Mouse (Mus musculus) forebrain, embryonic 11.5 days (tissue): ENCODE data around the gene Uaca. TPM values are rescaled to one million over a fixed set of nuclear protein-coding genes. Genes with fewer than 3 reads are reported as not detected.
A peak's percentile ranks its signal among the peaks of the same experiment; 100 is the strongest.

ENCODE experiments used
- ATAC-seq: fragments of 200-750 bp; cut with Nextera tagmentation; replicated peaks from 2 replicates; pipeline ENCODE4 v1.8.0; 2017; ENCODE audit warnings: moderate TSS enrichment; ENCODE audit not compliant: low FRiP score
- DNase-seq: peaks from one replicate; pipeline ENCODE4 v3.0.0-alpha.2; 2017; ENCODE audit warnings: low spot score
- H3K27ac ChIP-seq: fragments of 300-500 bp; sonication (generic); 2 replicates; pipeline ENCODE4 v1.5.1; 2014; ENCODE audit warnings: low read depth, low read length
- H3K27me3 ChIP-seq: fragments of 300-500 bp; sonication (generic); 2 replicates; pipeline ENCODE4 v1.6.1; 2014; ENCODE audit warnings: mild to moderate bottlenecking, low read length, mixed read lengths; ENCODE audit not compliant: control insufficient read depth, insufficient read depth
- H3K36me3 ChIP-seq: fragments of 300-500 bp; sonication (generic); 2 replicates; pipeline ENCODE4 v1.6.1; 2014; ENCODE audit warnings: mild to moderate bottlenecking, low read length, moderate library complexity, mixed read lengths; ENCODE audit not compliant: control insufficient read depth, insufficient read depth
- H3K4me1 ChIP-seq: fragments of 300-500 bp; sonication (generic); replicated peaks from 2 replicates; pipeline ENCODE4 v1.6.1; 2014; ENCODE audit warnings: low read length, mixed read lengths; ENCODE audit not compliant: control insufficient read depth, insufficient read depth
- H3K4me2 ChIP-seq: fragments of 300-500 bp; sonication (generic); 2 replicates; pipeline ENCODE4 v1.6.1; 2014; ENCODE audit warnings: low read depth, mild to moderate bottlenecking, low read length, moderate library complexity, mixed read lengths; ENCODE audit not compliant: severe bottlenecking
- H3K4me3 ChIP-seq: fragments of 300-500 bp; sonication (generic); 2 replicates; pipeline ENCODE4 v1.5.1; 2014; ENCODE audit warnings: low read depth, low read length
- H3K9ac ChIP-seq: fragments of 300-500 bp; sonication (generic); 2 replicates; pipeline ENCODE4 v1.6.1; 2014; ENCODE audit warnings: low read length
- H3K9me3 ChIP-seq: fragments of 300-500 bp; sonication (generic); 2 replicates; pipeline ENCODE4 v1.6.1; 2016; ENCODE audit warnings: low read length, mixed read lengths; ENCODE audit not compliant: control insufficient read depth
- WGBS: fragments of 180-500 bp; shearing (Covaris S2); extraction: QIAGEN DNeasy Blood & Tissue Kit; methylation state at CpG from one replicate; pipeline ENCODE4 v1.1.7; 2014; 5-methylcytosine and 5-hydroxymethylcytosine counted together
- polyA plus RNA-seq: library from polyadenylated mRNA; unstranded; fragments of >200 nt; fragmentation: Nextera tagmentation; extraction: Ambion mirVana; gene quantifications from 2 replicates; pipeline ENCODE4 v1.2.1, GENCODE M21; 2014

Gene Uaca
- polyA plus RNA-seq, 1 experiment from 2014 or later, result 25.2 TPM

DNA sequence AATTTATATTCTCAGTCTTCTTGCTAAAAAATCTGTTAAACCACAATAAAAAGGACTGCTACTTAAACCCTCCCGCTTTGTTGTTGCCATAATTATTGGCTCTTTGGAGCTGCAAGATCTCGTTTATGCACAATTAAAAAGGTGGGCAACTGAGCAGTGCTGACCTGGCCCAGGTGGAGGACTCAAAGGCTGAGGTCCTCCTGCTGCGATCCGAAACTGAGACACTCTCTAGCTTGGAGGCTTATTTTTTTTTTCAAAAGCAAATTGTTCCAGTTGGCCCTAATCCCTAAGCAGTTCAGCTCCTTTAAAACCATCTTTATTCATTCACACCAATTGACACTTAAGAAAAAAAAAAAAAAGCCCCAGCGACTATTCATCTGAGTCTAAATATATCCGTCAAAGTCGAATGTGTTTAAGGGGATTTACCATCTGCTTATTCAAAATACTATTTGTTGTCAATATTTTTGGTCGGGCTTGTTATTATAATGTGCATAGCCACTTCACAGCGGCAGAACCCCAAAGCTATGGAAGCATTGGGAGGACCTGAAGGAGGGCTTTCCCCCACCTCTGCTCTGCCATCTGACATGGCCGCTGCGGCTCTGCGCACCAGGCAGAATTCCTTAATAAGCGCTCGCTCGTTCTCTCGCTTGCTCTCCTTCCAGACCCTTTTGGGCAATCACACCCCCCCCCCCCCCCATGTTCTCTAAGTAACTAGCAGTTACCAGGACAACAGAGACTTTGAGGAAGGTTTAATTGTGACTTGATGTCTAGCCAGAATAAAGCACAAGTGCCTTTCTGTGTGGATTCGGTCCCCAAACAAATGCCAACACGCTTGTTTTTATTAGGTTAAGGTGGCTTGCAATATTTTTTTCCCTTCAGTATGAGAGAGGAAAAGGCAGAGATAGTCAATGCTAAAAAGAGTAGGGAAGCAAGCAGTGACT lies 92.4 kb downstream of the Uaca start:
- DNase-seq (peak; percentile 80), ATAC-seq (peak; percentile 60; the same call in 1 of the 2 replicates)
- Histone ChIP-seq H3K36me3 (no peaks in the 10 kb centered on the region), H3K9ac (no peak overlapping the region), H3K9me3 (no peaks in the 10 kb centered on the region), H3K4me1 (peaks cover 15% of the 10 kb centered on the region; the same call in 1 of the 2 replicates), H3K27me3 (peaks cover 15% of the 10 kb centered on the region; the same call in 1 of the 2 replicates), H3K4me2 (peak overlapping the region; percentile 28; the same call in 1 of the 2 replicates), H3K4me3 (no peak overlapping the region), H3K27ac (0 out of 2 replicates have a peak overlapping the region, but pooled peaks have one; percentile 42)
- WGBS, result 22% methylated on average over 18 of the region's 18 CpGs

GRCm38 (mm10) chr9:60887389-60887811 lies 93.1 kb downstream of the Uaca start:
- Histone ChIP-seq H3K27me3 (peaks cover 15% of the 10 kb centered on the region; the same call in 1 of the 2 replicates), H3K27ac (0 out of 2 replicates have a peak overlapping the region, but pooled peaks have one; percentile 18)

DNA sequence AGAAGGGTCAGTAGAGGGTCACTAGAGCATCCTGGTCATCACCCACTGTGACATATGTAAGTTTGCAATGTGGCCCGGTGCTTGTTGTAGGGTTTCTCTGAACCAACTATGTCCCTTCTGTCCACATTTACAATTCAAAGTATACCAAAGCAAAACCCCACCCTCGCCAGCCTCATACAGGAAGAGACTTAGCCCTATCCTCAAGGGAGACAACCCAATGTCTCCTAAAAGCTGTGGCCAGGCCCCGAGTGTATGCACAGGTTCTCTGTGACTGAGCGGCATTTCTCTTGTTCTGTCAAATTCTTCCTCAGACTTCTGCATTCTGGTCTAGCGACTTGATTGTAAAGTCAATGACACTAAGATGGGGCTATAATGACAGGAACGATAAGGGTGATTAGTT lies 99.2 kb downstream of the Uaca start:
- ATAC-seq, result no peak
- Histone ChIP-seq H3K4me2 (no peak overlapping the region), H3K9me3 (no peaks in the 10 kb centered on the region), H3K27me3 (peaks cover 10% of the 10 kb centered on the region; the same call in 1 of the 2 replicates), H3K4me3 (no peak overlapping the region), H3K36me3 (no peaks in the 10 kb centered on the region), H3K27ac (no peak overlapping the region), H3K9ac (no peak overlapping the region), H3K4me1 (no peaks in the 10 kb centered on the region)
- 90% methylated on average over 6 of the region's 6 CpGs for WGBS
- no peak for DNase-seq

More at GRCm38 (mm10) chr9:60887389-60887811, 93.1 kb downstream of the Uaca start:
- Histone ChIP-seq H3K4me2 (peak overlapping the region; percentile 28; the same call in 1 of the 2 replicates), H3K9ac (no peak overlapping the region), H3K9me3 (no peaks in the 10 kb centered on the region), H3K4me1 (peaks cover 15% of the 10 kb centered on the region; the same call in 1 of the 2 replicates), H3K36me3 (no peaks in the 10 kb centered on the region), H3K4me3 (no peak overlapping the region)
- ATAC-seq (no peak), DNase-seq (no peak)
- WGBS, result 54% methylated on average over 9 of the region's 9 CpGs

GRCm38 (mm10) chr9:60895486-60896110 lies 101.3 kb downstream of the Uaca start:
- no peak overlapping the region for H3K4me3 ChIP-seq
- peak; percentile 78 for DNase-seq
- no peaks in the 10 kb centered on the region for H3K36me3 ChIP-seq
- ATAC-seq, result 0 out of 2 replicates have a peak, but pooled peaks have one; percentile 39
- H3K9me3 ChIP-seq, result no peaks in the 10 kb centered on the region
- H3K4me2 ChIP-seq, result no peak overlapping the region
- no peak overlapping the region for H3K9ac ChIP-seq
- no peak overlapping the region for H3K27ac ChIP-seq
- WGBS, result 69% methylated on average over 8 of the region's 8 CpGs
- no peaks in the 10 kb centered on the region for H3K4me1 ChIP-seq
- H3K27me3 ChIP-seq, result no peaks in the 10 kb centered on the region

DNA sequence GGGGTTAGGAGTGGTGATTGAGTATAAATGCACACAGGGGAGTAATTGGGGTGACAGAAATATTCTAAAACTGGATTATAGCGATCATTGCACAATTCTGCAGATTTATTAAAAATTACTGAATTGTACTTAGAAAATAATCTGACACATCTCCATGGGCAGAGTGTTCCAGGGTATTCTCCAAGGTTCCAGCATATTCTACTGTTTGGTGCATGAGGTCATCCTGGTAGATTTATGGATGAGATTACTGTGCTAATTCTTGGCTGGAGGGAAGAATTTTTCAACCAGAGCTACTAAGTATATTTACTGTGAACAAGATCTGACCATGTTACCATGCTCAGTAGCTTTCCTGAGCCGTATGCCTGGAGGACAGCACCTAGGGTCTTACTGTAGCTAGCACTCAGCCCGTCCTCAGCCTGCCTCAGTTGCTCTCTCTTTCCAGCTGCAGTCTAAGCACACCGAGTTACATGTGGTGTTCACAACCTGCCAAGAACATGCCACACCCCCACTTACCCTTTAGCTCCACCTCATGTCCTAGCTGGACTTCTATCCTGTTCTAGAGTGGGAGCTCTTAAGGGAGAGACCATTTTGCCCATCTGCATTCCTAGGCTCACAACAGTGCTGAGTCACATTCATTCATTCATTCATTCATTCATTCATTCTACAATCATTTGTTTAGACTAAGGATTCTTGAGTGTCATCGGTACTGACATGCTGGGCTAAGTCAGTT lies 104.1 kb downstream of the Uaca start:
- no peaks in the 10 kb centered on the region for H3K9me3 ChIP-seq
- no peak overlapping the region for H3K4me3 ChIP-seq
- no peak overlapping the region for H3K27ac ChIP-seq
- no peak overlapping the region for H3K4me2 ChIP-seq
- ATAC-seq (no peak), DNase-seq (no peak)
- WGBS, result 89% methylated on average over 5 of the region's 5 CpGs
- no peaks in the 10 kb centered on the region for H3K27me3 ChIP-seq
- H3K4me1 ChIP-seq, result no peaks in the 10 kb centered on the region
- H3K36me3 ChIP-seq, result no peaks in the 10 kb centered on the region
- no peak overlapping the region for H3K9ac ChIP-seq

GRCm38 (mm10) chr9:60899201-60899600 lies 104.9 kb downstream of the Uaca start:
- Histone ChIP-seq H3K9ac (no peak overlapping the region), H3K4me1 (no peaks in the 10 kb centered on the region), H3K27ac (no peak overlapping the region), H3K36me3 (no peaks in the 10 kb centered on the region), H3K9me3 (no peaks in the 10 kb centered on the region), H3K4me3 (no peak overlapping the region), H3K27me3 (no peaks in the 10 kb centered on the region), H3K4me2 (no peak overlapping the region)
- 55% methylated on average over 4 of the region's 4 CpGs for WGBS
- DNase-seq (no peak), ATAC-seq (no peak)

GRCm38 (mm10) chr9:60899797-60900459 lies 105.6 kb downstream of the Uaca start:
- WGBS, result 81% methylated on average over 3 of the region's 3 CpGs
- DNase-seq, result no peak

GRCm38 (mm10) chr9:60912266-60912665 lies 117.9 kb downstream of the Uaca start:
- Histone ChIP-seq H3K4me3 (no peak overlapping the region), H3K27ac (no peak overlapping the region), H3K9ac (no peak overlapping the region), H3K9me3 (no peaks in the 10 kb centered on the region), H3K4me2 (no peak overlapping the region), H3K36me3 (no peaks in the 10 kb centered on the region), H3K4me1 (no peaks in the 10 kb centered on the region), H3K27me3 (no peaks in the 10 kb centered on the region)
- ATAC-seq, result no peak
- DNase-seq, result no peak
- 94% methylated on average over 1 of the region's 1 CpGs for WGBS

More at GRCm38 (mm10) chr9:60899797-60900459, 105.6 kb downstream of the Uaca start:
- Histone ChIP-seq H3K4me2 (no peak overlapping the region), H3K27ac (no peak overlapping the region), H3K4me1 (no peaks in the 10 kb centered on the region), H3K36me3 (no peaks in the 10 kb centered on the region), H3K4me3 (no peak overlapping the region), H3K9me3 (no peaks in the 10 kb centered on the region), H3K9ac (no peak overlapping the region), H3K27me3 (no peaks in the 10 kb centered on the region)
- ATAC-seq, result no peak
